Mouse (Mus musculus): ENCODE data around the gene Alg9. TPM values are rescaled to one million over a fixed set of nuclear protein-coding genes. Genes with fewer than 3 reads are reported as not detected.

Gene Alg9
- total RNA-seq, 2 experiments from 2014 or later: 14.2 to 14.8 TPM

- no peak for DNase-seq
These were observed 13.1 kb upstream of the Alg9 start for GRCm38 (mm10) chr9:50761520-50762243.

- peak; percentile 63 for DNase-seq
These were observed 11.5 kb upstream of the Alg9 start for GRCm38 (mm10) chr9:50763331-50763730.

- DNase-seq: no peak
These were observed 7.2 kb upstream of the Alg9 start for GRCm38 (mm10) chr9:50767531-50768106.

GRCm38 (mm10) chr9:50768107-50769002 is 6.5 kb upstream of the Alg9 start, which contains the start of gene Fdxacb1:
Fdxacb1 (plus strand) TSS chr9:50768236.
- DNase-seq: peak; percentile 97

GRCm38 (mm10) chr9:50770011-50770410 is 4.8 kb upstream of the Alg9 start:
- peak; percentile 26 for DNase-seq

- no peak for DNase-seq
These were observed 775 bp upstream of the Alg9 start for GRCm38 (mm10) chr9:50774026-50774462.

- peak; percentile 21 for DNase-seq
These were observed 875 bp downstream of the Alg9 start for GRCm38 (mm10) chr9:50775662-50776126.

- no peak for DNase-seq
These were observed 1.4 kb downstream of the Alg9 start for GRCm38 (mm10) chr9:50776162-50776760.

- peak; percentile 42 for DNase-seq
These were observed 7.3 kb downstream of the Alg9 start for GRCm38 (mm10) chr9:50782155-50782554.

GRCm38 (mm10) chr9:50795266-50795665 is 20.4 kb downstream of the Alg9 start:
- no peak for DNase-seq

- no peak for DNase-seq
These were observed 22.0 kb downstream of the Alg9 start for GRCm38 (mm10) chr9:50796776-50797175.

- no peak for DNase-seq
These were observed 22.8 kb downstream of the Alg9 start for GRCm38 (mm10) chr9:50797641-50798040.

- DNase-seq: no peak
These were observed 23.5 kb downstream of the Alg9 start for GRCm38 (mm10) chr9:50798368-50798767.

GRCm38 (mm10) chr9:50800985-50801384 is 26.2 kb downstream of the Alg9 start:
- peak; percentile 56 for DNase-seq

GRCm38 (mm10) chr9:50803055-50803671 is 28.3 kb downstream of the Alg9 start:
- DNase-seq: no peak

- DNase-seq: no peak
These were observed 33.7 kb downstream of the Alg9 start for GRCm38 (mm10) chr9:50808471-50808870.

GRCm38 (mm10) chr9:50809146-50809545 is 34.3 kb downstream of the Alg9 start:
- no peak for DNase-seq

- DNase-seq: no peak
These were observed 36.4 kb downstream of the Alg9 start for GRCm38 (mm10) chr9:50811187-50811586.

- no peak for DNase-seq
These were observed 36.9 kb downstream of the Alg9 start for GRCm38 (mm10) chr9:50811746-50812145.

GRCm38 (mm10) chr9:50813796-50814195 is 39.0 kb downstream of the Alg9 start:
- no peak for DNase-seq

GRCm38 (mm10) chr9:50815666-50816065 is 40.8 kb downstream of the Alg9 start:
- DNase-seq: no peak

GRCm38 (mm10) chr9:50816512-50816911 is 41.7 kb downstream of the Alg9 start:
- DNase-seq: no peak

Measured in heart, postnatal 4 days (tissue).